Mouse (Mus musculus): Measurements from ENCODE around the gene Tspan31. TPM values are rescaled to one million over a fixed set of nuclear protein-coding genes. Genes with fewer than 3 reads are reported as not detected.
"Not testable (repeated sequence)": the region's sequence is repeated elsewhere in the genome, so short reads cannot be mapped to it uniquely, and the experiment has no call there.

Tspan31 gene
- polyA plus RNA-seq, 1 experiment from 2014 or later: 158 TPM

GRCm38 (mm10) chr10:127078677-127079575, 8.9 kb upstream of the Tspan31 start:
- peaks cover 78% of the 10 kb centered on the region for H3K27me3 ChIP-seq (ENCODE audit: control insufficient read depth, insufficient read depth, low read length)

GRCm38 (mm10) chr10:127078001-127078676, 8.1 kb upstream of the Tspan31 start:
- Histone ChIP-seq H3K4me2 (ENCODE audit: low read depth, low read length) (peak overlapping the region; percentile 89), H3K27me3 (ENCODE audit: control insufficient read depth, insufficient read depth, low read length) (peaks cover 70% of the 10 kb centered on the region), H3K4me1 (ENCODE audit: control insufficient read depth, insufficient read depth, low read length) (peaks cover 27% of the 10 kb centered on the region), H3K9me3 (replicated peaks; ENCODE audit: control insufficient read depth, low read length) (no peaks in the 10 kb centered on the region), H3K9ac (ENCODE audit: low read length) (no peak overlapping the region), H3K36me3 (ENCODE audit: control insufficient read depth, insufficient read depth, low read length) (no peaks in the 10 kb centered on the region), H3K27ac (ENCODE audit: low read length) (no peak overlapping the region), H3K4me3 (replicated peaks; ENCODE audit: low read length) (peak overlapping the region; percentile 53)
- WGBS: 3% methylated on average over 12 of the region's 12 CpGs
- ATAC-seq (ENCODE audit: insufficient read depth, low FRiP score): no peak

More at GRCm38 (mm10) chr10:127078677-127079575, 8.9 kb upstream of the Tspan31 start:
- no peak overlapping the region for H3K27ac ChIP-seq (ENCODE audit: low read length)
- ATAC-seq (ENCODE audit: insufficient read depth, low FRiP score): peak; percentile 36; the same call in 1 of the 2 replicates
- H3K36me3 ChIP-seq (ENCODE audit: control insufficient read depth, insufficient read depth, low read length): no peaks in the 10 kb centered on the region
- peak overlapping the region; percentile 89 for H3K4me2 ChIP-seq (ENCODE audit: low read depth, low read length)
- peak overlapping the region; percentile 65 for H3K9ac ChIP-seq (ENCODE audit: low read length)
- WGBS: under 1% methylated on average over 34 of the region's 49 CpGs
- peaks cover 27% of the 10 kb centered on the region for H3K4me1 ChIP-seq (ENCODE audit: control insufficient read depth, insufficient read depth, low read length)
- H3K9me3 ChIP-seq (replicated peaks; ENCODE audit: control insufficient read depth, low read length): no peaks in the 10 kb centered on the region
- H3K4me3 ChIP-seq (replicated peaks; ENCODE audit: low read length): peak overlapping the region; percentile 53

- H3K4me1 ChIP-seq (ENCODE audit: control insufficient read depth, insufficient read depth, low read length): peaks cover 27% of the 10 kb centered on the region
- no peak for ATAC-seq (ENCODE audit: insufficient read depth, low FRiP score)
- H3K27ac ChIP-seq (ENCODE audit: low read length): no peak overlapping the region
- H3K36me3 ChIP-seq (ENCODE audit: control insufficient read depth, insufficient read depth, low read length): no peaks in the 10 kb centered on the region
- no peak overlapping the region for H3K4me2 ChIP-seq (ENCODE audit: low read depth, low read length)
- no peak overlapping the region for H3K9ac ChIP-seq (ENCODE audit: low read length)
- H3K9me3 ChIP-seq (replicated peaks; ENCODE audit: control insufficient read depth, low read length): no peaks in the 10 kb centered on the region
- WGBS: 11% methylated on average over 10 of the region's 10 CpGs
- peaks cover 64% of the 10 kb centered on the region for H3K27me3 ChIP-seq (ENCODE audit: control insufficient read depth, insufficient read depth, low read length)
- H3K4me3 ChIP-seq (replicated peaks; ENCODE audit: low read length): no peak overlapping the region
Measured at GRCm38 (mm10) chr10:127077515-127077914, 7.5 kb upstream of the Tspan31 start.

GRCm38 (mm10) chr10:127076082-127076481, 6.0 kb upstream of the Tspan31 start:
- H3K27ac ChIP-seq (ENCODE audit: low read length): no peak overlapping the region
- no peak overlapping the region for H3K4me2 ChIP-seq (ENCODE audit: low read depth, low read length)
- WGBS: 35% methylated on average over 4 of the region's 4 CpGs
- H3K4me3 ChIP-seq (replicated peaks; ENCODE audit: low read length): no peak overlapping the region
- peaks cover 53% of the 10 kb centered on the region for H3K27me3 ChIP-seq (ENCODE audit: control insufficient read depth, insufficient read depth, low read length)
- H3K9me3 ChIP-seq (replicated peaks; ENCODE audit: control insufficient read depth, low read length): no peaks in the 10 kb centered on the region
- H3K9ac ChIP-seq (ENCODE audit: low read length): 0 out of 2 replicates have a peak overlapping the region, but pooled peaks have one; percentile 2
- no peaks in the 10 kb centered on the region for H3K36me3 ChIP-seq (ENCODE audit: control insufficient read depth, insufficient read depth, low read length)
- no peak for ATAC-seq (ENCODE audit: insufficient read depth, low FRiP score)
- H3K4me1 ChIP-seq (ENCODE audit: control insufficient read depth, insufficient read depth, low read length): peaks cover 25% of the 10 kb centered on the region

- 57% methylated on average over 8 of the region's 8 CpGs for WGBS
- Histone ChIP-seq H3K27ac (ENCODE audit: low read length) (no peak overlapping the region), H3K9me3 (replicated peaks; ENCODE audit: control insufficient read depth, low read length) (no peaks in the 10 kb centered on the region), H3K4me1 (ENCODE audit: control insufficient read depth, insufficient read depth, low read length) (peaks cover 23% of the 10 kb centered on the region), H3K27me3 (ENCODE audit: control insufficient read depth, insufficient read depth, low read length) (peaks cover 49% of the 10 kb centered on the region), H3K4me3 (replicated peaks; ENCODE audit: low read length) (no peak overlapping the region), H3K9ac (ENCODE audit: low read length) (no peak overlapping the region), H3K36me3 (ENCODE audit: control insufficient read depth, insufficient read depth, low read length) (no peaks in the 10 kb centered on the region), H3K4me2 (ENCODE audit: low read depth, low read length) (no peak overlapping the region)
- no peak for ATAC-seq (ENCODE audit: insufficient read depth, low FRiP score)
Measured at GRCm38 (mm10) chr10:127075651-127076050, 5.6 kb upstream of the Tspan31 start.

GRCm38 (mm10) chr10:127075080-127075479, 5.0 kb upstream of the Tspan31 start, which contains the start of gene Agap2:
TSS of gene Agap2 (plus strand) at chr10:127075284.
- Histone ChIP-seq H3K4me2 (ENCODE audit: low read depth, low read length) (no peak within 1 kb of the TSS), H3K27ac (ENCODE audit: low read length) (no peak within 1 kb of the TSS), H3K36me3 (ENCODE audit: control insufficient read depth, insufficient read depth, low read length) (no peaks in the 10 kb centered on the region), H3K9me3 (replicated peaks; ENCODE audit: control insufficient read depth, low read length) (no peaks in the 10 kb centered on the region), H3K27me3 (ENCODE audit: control insufficient read depth, insufficient read depth, low read length) (peaks cover 44% of the 10 kb centered on the region), H3K9ac (ENCODE audit: low read length) (0 out of 2 replicates have a peak within 1 kb of the TSS, but pooled peaks have one; percentile 2), H3K4me1 (ENCODE audit: control insufficient read depth, insufficient read depth, low read length) (peaks cover 20% of the 10 kb centered on the region), H3K4me3 (replicated peaks; ENCODE audit: low read length) (no peak within 1 kb of the TSS)
- WGBS: 57% methylated on average over 9 of the region's 9 CpGs
- ATAC-seq (ENCODE audit: insufficient read depth, low FRiP score): no peak

GRCm38 (mm10) chr10:127073981-127074380, 3.9 kb upstream of the Tspan31 start:
- peaks cover 33% of the 10 kb centered on the region for H3K27me3 ChIP-seq (ENCODE audit: control insufficient read depth, insufficient read depth, low read length)
- 90% methylated on average over 1 of the region's 1 CpGs for WGBS
- H3K4me1 ChIP-seq (ENCODE audit: control insufficient read depth, insufficient read depth, low read length): peaks cover 12% of the 10 kb centered on the region
- no peaks in the 10 kb centered on the region for H3K36me3 ChIP-seq (ENCODE audit: control insufficient read depth, insufficient read depth, low read length)
- H3K9me3 ChIP-seq (replicated peaks; ENCODE audit: control insufficient read depth, low read length): no peaks in the 10 kb centered on the region
- ATAC-seq (ENCODE audit: insufficient read depth, low FRiP score): no peak
- no peak overlapping the region for H3K4me3 ChIP-seq (replicated peaks; ENCODE audit: low read length)
- no peak overlapping the region for H3K4me2 ChIP-seq (ENCODE audit: low read depth, low read length)
- no peak overlapping the region for H3K9ac ChIP-seq (ENCODE audit: low read length)
- H3K27ac ChIP-seq (ENCODE audit: low read length): no peak overlapping the region

- H3K4me3 ChIP-seq (replicated peaks; ENCODE audit: low read length); H3K27ac ChIP-seq (ENCODE audit: low read length); H3K36me3 ChIP-seq (ENCODE audit: control insufficient read depth, insufficient read depth, low read length); ATAC-seq (ENCODE audit: insufficient read depth, low FRiP score); H3K9me3 ChIP-seq (replicated peaks; ENCODE audit: control insufficient read depth, low read length); H3K9ac ChIP-seq (ENCODE audit: low read length); H3K4me2 ChIP-seq (ENCODE audit: low read depth, low read length): not testable (repeated sequence)
- 78% methylated on average over 2 of the region's 2 CpGs for WGBS
- peaks cover 23% of the 10 kb centered on the region for H3K27me3 ChIP-seq (ENCODE audit: control insufficient read depth, insufficient read depth, low read length)
- H3K4me1 ChIP-seq (ENCODE audit: control insufficient read depth, insufficient read depth, low read length): peaks cover 15% of the 10 kb centered on the region
Measured at GRCm38 (mm10) chr10:127072969-127073368, 2.9 kb upstream of the Tspan31 start.

GRCm38 (mm10) chr10:127072270-127072669, 2.2 kb upstream of the Tspan31 start:
- not testable (repeated sequence) for H3K9me3 ChIP-seq (replicated peaks; ENCODE audit: control insufficient read depth, low read length); H3K9ac ChIP-seq (ENCODE audit: low read length)
- 82% methylated on average over 4 of the region's 4 CpGs for WGBS

More at GRCm38 (mm10) chr10:127072270-127072669, 2.2 kb upstream of the Tspan31 start:
- H3K4me3 ChIP-seq (replicated peaks; ENCODE audit: low read length); H3K27ac ChIP-seq (ENCODE audit: low read length); H3K36me3 ChIP-seq (ENCODE audit: control insufficient read depth, insufficient read depth, low read length); ATAC-seq (ENCODE audit: insufficient read depth, low FRiP score); H3K4me2 ChIP-seq (ENCODE audit: low read depth, low read length): not testable (repeated sequence)
- peaks cover 15% of the 10 kb centered on the region for H3K4me1 ChIP-seq (ENCODE audit: control insufficient read depth, insufficient read depth, low read length)
- H3K27me3 ChIP-seq (ENCODE audit: control insufficient read depth, insufficient read depth, low read length): peaks cover 16% of the 10 kb centered on the region

Measured in stomach, embryonic 16.5 days (tissue).